Mouse (Mus musculus) heart, postnatal 0 days (tissue): Measurements from ENCODE around the gene Glcci1. TPM values are rescaled to one million over a fixed set of nuclear protein-coding genes. Genes with fewer than 3 reads are reported as not detected.

ENCODE experiments used
- ATAC-seq: fragments of 200-750 bp; cut with Nextera tagmentation; 2 replicates; pipeline ENCODE4 v1.8.0; 2017; ENCODE audit warnings: low read depth, moderate number of reproducible peaks, moderate library complexity; ENCODE audit not compliant: insufficient read depth
- DNase-seq: peaks from one replicate; pipeline ENCODE4 v3.0.0-alpha.2; 2016; ENCODE audit warnings: low spot score
- H3K27ac ChIP-seq: fragments of 300-500 bp; sonication (generic); 2 replicates; pipeline ENCODE4 v1.5.1; 2014; ENCODE audit warnings: low read depth, mild to moderate bottlenecking
- H3K27me3 ChIP-seq: fragments of 300-500 bp; sonication (generic); 2 replicates; pipeline ENCODE4 v1.6.1; 2014; ENCODE audit warnings: low read length, mixed read lengths; ENCODE audit not compliant: control insufficient read depth, insufficient read depth
- H3K36me3 ChIP-seq: fragments of 300-500 bp; sonication (generic); replicated peaks from 2 replicates; pipeline ENCODE4 v1.6.1; 2014; ENCODE audit warnings: low read length, mixed read lengths; ENCODE audit not compliant: control insufficient read depth, insufficient read depth
- H3K4me1 ChIP-seq: fragments of 300-500 bp; sonication (generic); 2 replicates; pipeline ENCODE4 v1.6.1; 2014; ENCODE audit warnings: antibody characterized with exemption; ENCODE audit not compliant: control insufficient read depth, insufficient read depth
- H3K4me2 ChIP-seq: fragments of 300-500 bp; sonication (generic); 2 replicates; pipeline ENCODE4 v1.6.1; 2014; ENCODE audit warnings: low read depth, mild to moderate bottlenecking, low read length, moderate library complexity
- H3K4me3 ChIP-seq: fragments of 300-500 bp; sonication (generic); 2 replicates; pipeline ENCODE4 v1.5.1; 2014; ENCODE audit warnings: low read depth, low read length
- H3K9ac ChIP-seq: fragments of 300-500 bp; sonication (generic); replicated peaks from 2 replicates; pipeline ENCODE4 v1.6.1; 2014; ENCODE audit warnings: low read depth, low read length, mixed read lengths
- H3K9me3 ChIP-seq: fragments of 300-500 bp; sonication (generic); replicated peaks from 2 replicates; pipeline ENCODE4 v1.6.1; 2016; ENCODE audit warnings: low read length; ENCODE audit not compliant: control insufficient read depth
- CTCF ChIP-seq: IDR thresholded peaks from 2 replicates; pipeline ENCODE4 v1.5.1; 2016; ENCODE audit warnings: antibody characterized with exemption, control low read depth, low read depth
- EP300 ChIP-seq: IDR thresholded peaks from 2 replicates; pipeline ENCODE4 v1.6.1; 2016; ENCODE audit warnings: antibody characterized with exemption, low read depth
- WGBS: fragments of 180-500 bp; shearing (Covaris S2); extraction: QIAGEN DNeasy Blood & Tissue Kit; methylation state at CpG from one replicate; pipeline ENCODE4 v1.1.7; 2014; 5-methylcytosine and 5-hydroxymethylcytosine counted together
- polyA plus RNA-seq: library from polyadenylated mRNA; unstranded; fragments of >200 nt; fragmentation: Nextera tagmentation; extraction: Ambion mirVana; gene quantifications from 2 replicates; pipeline ENCODE4 v1.2.1, GENCODE M21; 2015
- total RNA-seq: library from RNA; depleted of rRNA; stranded (reverse); fragments of >200 nt; gene quantifications from 2 replicates; pipeline ENCODE4 v1.2.3, GENCODE M21; 2014; ENCODE audit warnings: low replicate concordance

Gene Glcci1
- total and polyA plus RNA-seq, 2 experiments from 2014 or later, result 2.7 to 23.4 TPM

DNA sequence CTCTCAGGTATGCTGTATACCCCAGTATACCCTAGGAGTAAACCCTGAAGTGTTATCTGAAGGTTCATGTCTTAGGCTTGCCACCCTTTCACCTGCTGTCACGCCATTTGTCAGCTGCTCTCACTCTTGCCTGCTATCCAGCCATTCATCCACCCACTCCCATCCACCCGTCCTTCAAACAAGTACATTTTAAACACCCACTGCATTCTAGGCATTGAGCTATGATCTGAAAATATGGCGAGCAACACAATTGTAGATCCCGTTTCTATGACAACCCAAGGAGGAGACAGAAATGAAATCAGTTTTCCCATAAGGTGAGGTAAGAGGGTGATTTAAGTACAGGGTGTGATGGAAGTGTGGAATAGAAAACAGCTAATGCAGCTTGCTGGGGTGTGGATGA lies 128.7 kb downstream of the Glcci1 start:
- WGBS, result 84% methylated on average over 4 of the region's 4 CpGs
- no peak for ATAC-seq
- DNase-seq, result no peak

DNA sequence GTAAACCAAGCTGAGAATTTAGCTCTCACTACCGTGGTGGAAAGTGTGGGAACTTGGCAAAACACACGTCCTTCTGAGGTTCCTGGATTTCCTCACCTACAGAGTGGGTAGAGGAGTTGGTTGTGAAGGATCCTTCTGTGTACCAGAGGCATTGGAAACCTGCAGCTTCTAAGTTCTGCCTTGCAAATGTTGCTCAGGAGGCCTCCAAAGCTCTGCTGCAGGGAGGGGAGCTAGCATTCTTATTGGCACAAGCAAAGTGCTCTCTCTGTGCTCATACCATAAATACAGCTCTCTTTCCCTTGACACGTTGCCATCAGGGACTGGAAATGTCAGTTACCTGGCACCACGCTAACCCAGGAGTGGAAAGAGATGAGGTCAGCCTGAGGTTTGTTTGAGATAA lies 129.5 kb downstream of the Glcci1 start:
- ATAC-seq (no peak), DNase-seq (no peak)
- Histone ChIP-seq H3K9ac (no peak overlapping the region), H3K27me3 (no peaks in the 10 kb centered on the region), H3K4me3 (no peak overlapping the region), H3K4me2 (no peak overlapping the region), H3K9me3 (no peaks in the 10 kb centered on the region), H3K36me3 (no peaks in the 10 kb centered on the region), H3K27ac (no peak overlapping the region), H3K4me1 (no peaks in the 10 kb centered on the region)
- TF ChIP-seq EP300, result no peak
- TF ChIP-seq CTCF, result no peak
- WGBS, result 58% methylated on average over 4 of the region's 4 CpGs

More for the DNA sequence above, 128.7 kb downstream of the Glcci1 start:
- TF ChIP-seq EP300, result no peak
- no peak for TF ChIP-seq CTCF
- no peak overlapping the region for H3K4me3 ChIP-seq
- H3K9ac ChIP-seq, result no peak overlapping the region
- no peaks in the 10 kb centered on the region for H3K27me3 ChIP-seq
- H3K27ac ChIP-seq, result no peak overlapping the region
- no peaks in the 10 kb centered on the region for H3K9me3 ChIP-seq
- no peaks in the 10 kb centered on the region for H3K36me3 ChIP-seq
- H3K4me2 ChIP-seq, result no peak overlapping the region
- no peaks in the 10 kb centered on the region for H3K4me1 ChIP-seq

DNA sequence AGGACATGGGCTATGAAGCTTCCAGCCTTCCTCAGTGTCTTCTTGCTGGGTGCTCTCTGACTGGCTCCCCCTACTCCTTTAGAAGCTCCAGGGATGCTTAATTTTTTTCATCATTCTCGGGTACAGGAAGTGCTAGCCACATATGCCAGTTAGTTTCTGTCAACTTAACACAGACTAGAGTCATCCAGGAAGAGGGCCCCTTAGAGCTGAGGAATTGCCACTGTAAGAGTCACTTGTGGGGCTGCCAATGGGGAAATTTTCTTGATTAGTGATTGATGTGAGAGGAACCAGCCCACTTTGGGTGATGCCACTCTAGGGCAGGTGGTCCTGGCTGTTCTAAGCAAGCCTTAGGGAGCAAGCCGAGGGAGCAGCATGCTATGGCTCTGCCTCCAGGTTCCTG lies 130.1 kb downstream of the Glcci1 start:
- H3K27ac ChIP-seq, result no peak overlapping the region
- no peaks in the 10 kb centered on the region for H3K9me3 ChIP-seq
- H3K36me3 ChIP-seq, result no peaks in the 10 kb centered on the region
- no peak overlapping the region for H3K4me2 ChIP-seq
- no peak for TF ChIP-seq CTCF
- no peak for TF ChIP-seq EP300
- no peaks in the 10 kb centered on the region for H3K27me3 ChIP-seq
- DNase-seq, result no peak
- no peaks in the 10 kb centered on the region for H3K4me1 ChIP-seq
- 81% methylated on average over 2 of the region's 2 CpGs for WGBS
- H3K4me3 ChIP-seq, result no peak overlapping the region
- ATAC-seq, result no peak
- H3K9ac ChIP-seq, result no peak overlapping the region

DNA sequence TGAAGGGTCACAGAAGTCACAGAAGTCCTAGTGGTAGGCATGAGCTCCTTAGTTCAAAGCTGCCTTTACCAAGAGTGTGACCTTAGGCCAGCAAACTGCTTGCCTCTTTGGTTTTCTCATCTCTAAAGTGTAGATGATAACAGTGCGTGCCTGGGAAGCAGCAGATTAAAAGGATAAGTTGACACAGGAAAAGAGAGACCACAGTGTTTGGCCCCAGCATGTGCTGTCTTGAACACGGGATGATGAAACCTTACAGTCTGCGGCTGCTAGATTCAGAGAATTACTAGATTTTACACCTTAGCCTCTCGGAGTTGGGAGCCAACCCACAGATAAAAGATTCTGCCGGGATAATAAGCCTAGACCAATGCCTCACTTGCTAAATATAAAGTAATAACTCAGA lies 131.5 kb downstream of the Glcci1 start:
- no peak overlapping the region for H3K27ac ChIP-seq
- H3K9ac ChIP-seq, result no peak overlapping the region
- H3K4me1 ChIP-seq, result no peaks in the 10 kb centered on the region
- DNase-seq, result no peak
- H3K27me3 ChIP-seq, result no peaks in the 10 kb centered on the region
- WGBS, result 80% methylated on average over 5 of the region's 5 CpGs
- H3K4me2 ChIP-seq, result no peak overlapping the region
- ATAC-seq, result no peak
- H3K9me3 ChIP-seq, result no peaks in the 10 kb centered on the region
- no peaks in the 10 kb centered on the region for H3K36me3 ChIP-seq
- TF ChIP-seq CTCF (no peak), EP300 (no peak)
- no peak overlapping the region for H3K4me3 ChIP-seq

DNA sequence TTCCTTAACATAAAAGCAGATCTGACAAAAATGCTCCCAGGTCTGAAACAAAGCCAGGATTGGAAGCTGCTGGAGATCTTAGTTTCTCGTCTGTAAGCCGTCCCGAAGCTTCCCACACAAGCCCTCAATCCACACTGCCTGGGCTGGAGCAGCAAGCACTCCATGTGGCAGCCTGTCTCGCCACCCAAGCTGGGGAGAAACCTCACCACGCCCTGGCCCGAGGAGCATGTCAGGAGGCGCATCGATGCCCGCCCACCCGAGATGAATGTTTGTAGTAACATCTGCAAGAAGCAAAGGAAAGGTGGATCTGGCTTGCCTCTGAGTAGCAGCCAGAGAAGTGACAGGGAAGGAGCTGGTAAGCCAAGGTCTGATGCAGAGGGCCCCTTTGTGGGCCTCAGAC lies 135.3 kb downstream of the Glcci1 start:
- Histone ChIP-seq H3K9me3 (no peaks in the 10 kb centered on the region), H3K4me3 (no peak overlapping the region), H3K4me1 (no peaks in the 10 kb centered on the region), H3K9ac (no peak overlapping the region), H3K36me3 (no peaks in the 10 kb centered on the region), H3K27me3 (no peaks in the 10 kb centered on the region), H3K27ac (no peak overlapping the region), H3K4me2 (no peak overlapping the region)
- no peak for DNase-seq
- 78% methylated on average over 10 of the region's 10 CpGs for WGBS
- no peak for ATAC-seq
- TF ChIP-seq EP300, result no peak
- TF ChIP-seq CTCF, result no peak

DNA sequence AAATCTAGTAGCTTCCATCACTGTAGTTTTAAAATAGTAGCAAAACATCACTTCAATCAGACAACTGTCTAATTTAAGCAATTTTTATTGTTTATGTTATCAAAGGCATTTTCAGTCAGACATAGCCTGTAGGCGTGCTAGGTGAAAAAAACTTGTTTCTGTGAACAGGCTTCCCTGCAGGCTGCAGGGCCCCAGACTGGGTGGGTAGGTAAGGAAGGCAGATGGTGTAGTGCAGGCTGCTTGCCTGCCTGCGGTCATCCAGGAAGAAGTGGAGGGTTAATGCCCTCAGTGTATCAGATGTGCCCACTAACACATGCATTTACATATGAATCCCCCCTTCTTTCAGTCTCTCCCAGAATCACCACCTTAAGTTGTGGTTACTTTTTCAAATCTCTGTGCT lies 136.3 kb downstream of the Glcci1 start:
- TF ChIP-seq CTCF, result no peak
- no peak for TF ChIP-seq EP300
- WGBS, result 84% methylated on average over 2 of the region's 2 CpGs
- Histone ChIP-seq H3K9me3 (no peaks in the 10 kb centered on the region), H3K27ac (no peak overlapping the region), H3K9ac (no peak overlapping the region), H3K27me3 (no peaks in the 10 kb centered on the region), H3K36me3 (no peaks in the 10 kb centered on the region), H3K4me2 (no peak overlapping the region), H3K4me3 (no peak overlapping the region), H3K4me1 (no peaks in the 10 kb centered on the region)
- DNase-seq, result no peak
- ATAC-seq, result no peak
